10 mouse cellular contexts compared by ENCODE assay signal in the genomic region with DNA sequence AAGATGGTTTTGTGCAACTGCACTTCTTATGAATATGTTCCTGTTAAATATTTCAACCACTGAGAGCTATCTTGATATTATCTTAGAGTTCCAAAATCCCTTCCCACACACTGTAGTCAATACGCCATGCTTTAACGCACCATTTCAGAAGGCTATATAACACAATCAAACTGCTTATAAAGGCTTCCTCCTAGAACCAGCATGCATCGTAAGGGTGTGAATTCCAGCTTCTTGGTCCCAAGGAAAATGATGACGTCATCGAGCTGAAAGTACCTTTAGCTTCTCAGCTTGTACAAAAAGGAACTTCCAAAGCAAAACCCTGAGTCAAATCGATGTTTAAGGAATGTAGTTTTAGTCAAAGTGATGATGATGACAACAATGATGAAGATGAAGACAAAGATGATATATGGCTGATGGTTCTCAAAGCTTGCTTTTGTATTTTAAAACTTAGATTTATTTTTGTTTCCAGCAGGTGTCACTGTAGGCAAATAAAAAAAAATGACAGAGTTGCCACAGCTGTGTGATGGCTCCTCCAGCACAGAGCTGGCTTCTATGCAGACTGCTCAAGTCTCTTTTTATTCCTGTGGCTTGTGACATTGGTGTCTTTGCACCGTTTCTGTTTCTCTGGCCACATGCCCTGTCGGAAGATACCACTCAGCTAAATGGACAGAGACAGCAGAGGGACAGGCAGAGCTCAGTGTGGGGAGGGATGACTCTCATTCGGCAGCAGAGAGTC.
DNase-seq lines count a peak whose midpoint lies in the region; ATAC-seq and TF ChIP-seq lines count a peak whose summit lies in the region.
"Had no signal": no experiment of that assay in that cellular context is flagged by ENCODE, and none has a peak within 500 bp of the region (broad histone marks: within the 10 kb centered on the region; RNA-seq: fewer than 3 reads in every experiment).

No protein-coding gene starts in this region.

- H3K4me1 ChIP-seq in stomach, postnatal 0 days (replicated peaks; ENCODE audit: control insufficient read depth, insufficient read depth) = no peaks in the 10 kb centered on the region
- H3K4me1 ChIP-seq: limb, embryonic 12.5 days; stomach, embryonic 15.5 days had no signal

- TF ChIP-seq EP300 in stomach, postnatal 0 days (optimal IDR thresholded peaks at IDR 0.05) = no peak

- WGBS in stomach, postnatal 0 days = 65% methylated on average over 9 of the region's 9 CpGs

- peak; percentile 57 for TF ChIP-seq CTCF in stomach, postnatal 0 days (IDR thresholded peaks at IDR 0.05; ENCODE audit: low read depth)

- no peak overlapping the region for H3K27ac ChIP-seq in stomach, postnatal 0 days (replicated peaks)
- H3K27ac ChIP-seq: limb, embryonic 12.5 days; stomach, embryonic 15.5 days had no signal

- H3K9ac ChIP-seq in stomach, postnatal 0 days (ENCODE audit: low read length) = no peak overlapping the region
- H3K9ac ChIP-seq: limb, embryonic 12.5 days; stomach, embryonic 15.5 days had no signal

- H3K27me3 ChIP-seq in stomach, postnatal 0 days (ENCODE audit: control insufficient read depth, insufficient read depth, low read length) = no peaks in the 10 kb centered on the region
- H3K27me3 ChIP-seq: stomach, embryonic 15.5 days had no signal

- H3K36me3 ChIP-seq in stomach, postnatal 0 days (ENCODE audit: control insufficient read depth, insufficient read depth, low read length) = no peaks in the 10 kb centered on the region
- H3K36me3 ChIP-seq: limb, embryonic 12.5 days; stomach, embryonic 15.5 days had no signal

- no peak overlapping the region for H3K4me3 ChIP-seq in stomach, postnatal 0 days (ENCODE audit: low read depth, low read length)
- H3K4me3 ChIP-seq: limb, embryonic 12.5 days; stomach, embryonic 15.5 days had no signal

- intact Hi-C loops in gastrocnemius, postnatal 14 days (cut with DNase I; ENCODE audit: low total_unique reads) = no loop called here

- no peak overlapping the region for H3K4me2 ChIP-seq in stomach, postnatal 0 days (replicated peaks; ENCODE audit: low read depth)
- H3K4me2 ChIP-seq: limb, embryonic 12.5 days; stomach, embryonic 15.5 days had no signal

- DNase-seq in ES-CJ7 (ENCODE audit: low read depth, low spot score) (peak; percentile 11), adipocyte (ENCODE audit: low spot score) (peak; percentile 45)
- peak; percentile 21 to 44 for DNase-seq in frontal cortex, postnatal 10 days (ENCODE audit: low spot score in 2 of 2)
- DNase-seq in mesoderm, embryonic 11.5 days (ENCODE audit: low read depth, low spot score) = peak; percentile 36
- no peak for DNase-seq in stomach, postnatal 0 days (ENCODE audit: low spot score)
- DNase-seq in gastrocnemius, postnatal 14 days = no peak
- DNase-seq in c-Kit-positive CD71-positive TER-119-positive erythroid progenitor cells, embryonic 14.5 days (ENCODE audit: low spot score) = no peak
- no peak for DNase-seq in thymus, adult 18-20 months

- no peak for ATAC-seq in stomach, postnatal 0 days (ENCODE audit: low FRiP score, low TSS enrichment)

- no peaks in the 10 kb centered on the region for H3K9me3 ChIP-seq in stomach, postnatal 0 days (ENCODE audit: control insufficient read depth, low read length)
- H3K9me3 ChIP-seq: limb, embryonic 12.5 days; stomach, embryonic 15.5 days had no signal

Comparison
In these comparisons a context has a peak if more than half of its experiments do, and no peak if none do; other contexts are left out.
1. DNase-seq: peak in ES-CJ7 (single experiment), adipocyte (single experiment), frontal cortex, postnatal 10 days (2 of 2) and mesoderm, embryonic 11.5 days (single experiment); none in stomach, postnatal 0 days (single experiment), gastrocnemius, postnatal 14 days (single experiment), c-Kit-positive CD71-positive TER-119-positive erythroid progenitor cells, embryonic 14.5 days (single experiment) and thymus, adult 18-20 months (0 of 2).